Mouse (Mus musculus) liver, embryonic 14.5 days (tissue): Measurements from ENCODE around the gene Gm6482. TPM values are rescaled to one million over a fixed set of nuclear protein-coding genes. Genes with fewer than 3 reads are reported as not detected.
A peak's percentile ranks its signal among the peaks of the same experiment; 100 is the strongest.
"Not testable (repeated sequence)": the region's sequence is repeated elsewhere in the genome, so short reads cannot be mapped to it uniquely, and the experiment has no call there.

ENCODE experiments used
- ATAC-seq: fragments of 200-750 bp; cut with Nextera tagmentation; 2 replicates; pipeline ENCODE4 v1.8.0; 2017; ENCODE audit warnings: moderate number of reproducible peaks, mild to moderate bottlenecking, moderate library complexity; ENCODE audit not compliant: insufficient read depth
- DNase-seq, 3 experiments: peaks; one replicate each; pipeline ENCODE4 v3.0.0-alpha.2; 2012 to 2013; ENCODE audit warnings: low read depth in 3 of 3, low spot score in 3 of 3
- H3K27ac ChIP-seq: fragments of 300-500 bp; sonication (generic); 2 replicates; pipeline ENCODE4 v1.5.1; 2014; ENCODE audit warnings: moderate library complexity, mild to moderate bottlenecking, control low read depth, inconsistent platforms
- H3K27me3 ChIP-seq: fragments of 300-500 bp; sonication (generic); 2 replicates; pipeline ENCODE4 v1.6.1; 2014; ENCODE audit warnings: mild to moderate bottlenecking, low read length, moderate library complexity; ENCODE audit not compliant: control insufficient read depth, insufficient read depth
- H3K36me3 ChIP-seq: fragments of 300-500 bp; sonication (generic); replicated peaks from 2 replicates; pipeline ENCODE4 v1.6.1; 2014; ENCODE audit warnings: low read depth; ENCODE audit not compliant: control insufficient read depth, insufficient read depth
- H3K4me1 ChIP-seq, 2 experiments: fragments of 200-500 bp in 1 of 2; fragments of 300-500 bp in 1 of 2; sonication (generic) in 1 of 2; replicated peaks; 2 replicates each; pipeline ENCODE4 v1.6.1; 2012 to 2014; ENCODE audit warnings: antibody characterized with exemption in 1 of 2, inconsistent platforms in 1 of 2, low read length in 1 of 2; ENCODE audit not compliant: control insufficient read depth in 2 of 2, insufficient read depth in 2 of 2
- H3K4me2 ChIP-seq: fragments of 300-500 bp; sonication (generic); 2 replicates; pipeline ENCODE4 v1.6.1; 2014; ENCODE audit warnings: low read depth, mild to moderate bottlenecking, control low read depth, moderate library complexity
- H3K4me3 ChIP-seq, 2 experiments: fragments of 200-500 bp in 1 of 2; fragments of 300-500 bp in 1 of 2; sonication (generic) in 1 of 2; 2 replicates each; pipeline ENCODE4 v1.5.1; 2012 to 2014; ENCODE audit warnings: low read depth in 2 of 2, low read length in 2 of 2, mild to moderate bottlenecking in 2 of 2, control low read depth in 1 of 2, inconsistent platforms in 1 of 2, moderate library complexity in 1 of 2; ENCODE audit not compliant: insufficient read depth in 1 of 2
- H3K9ac ChIP-seq: fragments of 300-500 bp; sonication (generic); replicated peaks from 2 replicates; pipeline ENCODE4 v1.6.1; 2014; ENCODE audit warnings: mild to moderate bottlenecking, control low read depth, moderate library complexity
- H3K9me3 ChIP-seq: fragments of 300-500 bp; sonication (generic); 2 replicates; pipeline ENCODE4 v1.6.1; 2016; ENCODE audit warnings: low read length, mixed read lengths; ENCODE audit not compliant: control insufficient read depth
- CTCF ChIP-seq: IDR thresholded peaks from 2 replicates; pipeline ENCODE4 v1.5.1; 2016; ENCODE audit warnings: antibody characterized with exemption, low read depth, control low read depth
- WGBS: fragments of 180-500 bp; shearing (Covaris S2); extraction: QIAGEN DNeasy Blood & Tissue Kit; methylation state at CpG from one replicate; pipeline ENCODE4 v1.1.7; 2014; ENCODE audit not compliant: insufficient replicate concordance; 5-methylcytosine and 5-hydroxymethylcytosine counted together
- polyA plus RNA-seq, 2 experiments: library from polyadenylated mRNA; depleted of rRNA in 1 of 2; stranded (reverse) in 1 of 2; unstranded in 1 of 2; fragments of >200 nt; fragmentation: Nextera tagmentation in 1 of 2; extraction: Ambion mirVana in 1 of 2; gene quantifications; 2 replicates each; pipeline versions ENCODE4 v1.2.1 to v1.2.3; 2012 to 2014

Gene Gm6482
- polyA plus RNA-seq (2012; rRNA removed) = not detected in 2 replicates
- not detected in 2 replicates for polyA plus RNA-seq (2014; fragmentation: Nextera tagmentation; extraction: Ambion mirVana)

- not testable (repeated sequence) for H3K27me3 ChIP-seq, DNase-seq, H3K36me3 ChIP-seq, H3K4me1 ChIP-seq, ATAC-seq, H3K27ac ChIP-seq, H3K9ac ChIP-seq, H3K9me3 ChIP-seq, H3K4me3 ChIP-seq, H3K4me2 ChIP-seq
- 67% methylated on average over 1 of the region's 2 CpGs for WGBS
Measured at GRCm38 (mm10) chr14:41408181-41408580, at the start of gene Gm6482. TSS of gene Gm6482 (minus strand) at chr14:41408281.

- H3K4me2 ChIP-seq, H3K27ac ChIP-seq, H3K4me1 ChIP-seq, H3K27me3 ChIP-seq, DNase-seq, H3K9me3 ChIP-seq, H3K4me3 ChIP-seq, H3K9ac ChIP-seq, H3K36me3 ChIP-seq, ATAC-seq: not testable (repeated sequence)
- no CpG with 5 or more reads among the region's 2 CpGs for WGBS
Measured at GRCm38 (mm10) chr14:41453418-41453817, 45.3 kb upstream of the Gm6482 start, which contains the start of gene Gm7954. TSS of gene Gm7954 (minus strand) at chr14:41453518.

GRCm38 (mm10) chr14:41425393-41426075 is 17.5 kb upstream of the Gm6482 start:
- ATAC-seq, H3K36me3 ChIP-seq, H3K4me1 ChIP-seq, H3K4me2 ChIP-seq, H3K27ac ChIP-seq, H3K4me3 ChIP-seq, H3K27me3 ChIP-seq, DNase-seq, H3K9me3 ChIP-seq, H3K9ac ChIP-seq: not testable (repeated sequence)
- 11% methylated on average over 10 of the region's 16 CpGs for WGBS
- peak; percentile 34; the same call in 1 of the 2 replicates for TF ChIP-seq CTCF

- not testable (repeated sequence) for DNase-seq, H3K4me3 ChIP-seq, H3K36me3 ChIP-seq, ATAC-seq, H3K9ac ChIP-seq, H3K4me2 ChIP-seq, H3K27me3 ChIP-seq, H3K9me3 ChIP-seq, H3K4me1 ChIP-seq, H3K27ac ChIP-seq
- 15% methylated on average over 12 of the region's 14 CpGs for WGBS
Measured at GRCm38 (mm10) chr14:41424694-41425093, 16.6 kb upstream of the Gm6482 start.

DNA sequence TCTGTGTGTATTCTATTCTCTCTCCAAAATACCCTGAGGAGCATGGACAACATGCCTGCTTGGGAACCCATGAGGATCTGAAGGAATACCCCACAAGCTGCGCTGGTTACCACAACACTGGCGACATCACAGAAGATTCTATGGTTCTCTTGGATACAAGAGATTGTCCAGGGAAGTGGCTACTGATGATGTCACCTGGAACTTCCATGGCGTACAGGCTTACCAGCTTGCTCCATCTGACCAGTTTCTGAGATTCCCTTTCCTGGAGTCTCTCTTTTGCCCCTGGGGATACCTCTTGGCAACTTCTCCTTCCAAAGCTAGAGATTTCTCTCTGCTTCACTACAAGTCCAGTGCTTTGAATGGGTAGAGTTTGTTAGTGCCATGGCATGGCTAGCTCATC is 21.8 kb downstream of the Gm6482 start, which contains the start of gene Gm7945:
Gene Gm7945 (minus strand): TSS at position 101 of the 400 bp plus-strand sequence.
- H3K36me3 ChIP-seq, H3K9me3 ChIP-seq, H3K4me1 ChIP-seq, H3K9ac ChIP-seq, H3K4me2 ChIP-seq, DNase-seq, H3K27ac ChIP-seq, H3K27me3 ChIP-seq, H3K4me3 ChIP-seq, ATAC-seq: not testable (repeated sequence)
- no CpG with 5 or more reads among the region's 3 CpGs for WGBS

Other genes starting within 250 kb of the Gm6482 start
- not detected in 2 replicates for gene Sftpd, start 223.1 kb downstream of the Gm6482 start, polyA plus RNA-seq (2012; rRNA removed)
- gene Sftpd, start 223.1 kb downstream of the Gm6482 start, polyA plus RNA-seq (2014; fragmentation: Nextera tagmentation; extraction: Ambion mirVana) = 0.27 TPM in 1 of 2 replicates, not detected in the other
- not detected in 2 replicates for gene Gm2832, start 129.5 kb downstream of the Gm6482 start, polyA plus RNA-seq (2012; rRNA removed)
- gene Gm2832, start 129.5 kb downstream of the Gm6482 start, polyA plus RNA-seq (2014; fragmentation: Nextera tagmentation; extraction: Ambion mirVana) = not detected in 2 replicates
- gene Gm5798, start 59.7 kb downstream of the Gm6482 start, polyA plus RNA-seq (2012; rRNA removed) = not detected in 2 replicates
- not detected in 2 replicates for gene Gm5798, start 59.7 kb downstream of the Gm6482 start, polyA plus RNA-seq (2014; fragmentation: Nextera tagmentation; extraction: Ambion mirVana)
- not detected in 2 replicates for gene Gm7945, start 21.9 kb downstream of the Gm6482 start, polyA plus RNA-seq (2012; rRNA removed)
- gene Gm7945, start 21.9 kb downstream of the Gm6482 start, polyA plus RNA-seq (2014; fragmentation: Nextera tagmentation; extraction: Ambion mirVana) = not detected in 2 replicates
- gene Gm7954, start 45.2 kb upstream of the Gm6482 start, polyA plus RNA-seq (2012; rRNA removed) = not detected in 2 replicates
- not detected in 2 replicates for gene Gm7954, start 45.2 kb upstream of the Gm6482 start, polyA plus RNA-seq (2014; fragmentation: Nextera tagmentation; extraction: Ambion mirVana)
- not detected in 2 replicates for gene Gm3486, start 81.2 kb upstream of the Gm6482 start, polyA plus RNA-seq (2012; rRNA removed)
- not detected in 2 replicates for gene Gm3486, start 81.2 kb upstream of the Gm6482 start, polyA plus RNA-seq (2014; fragmentation: Nextera tagmentation; extraction: Ambion mirVana)
- not detected in 2 replicates for gene Gm7970, start 147.3 kb upstream of the Gm6482 start, polyA plus RNA-seq (2012; rRNA removed)
- gene Gm7970, start 147.3 kb upstream of the Gm6482 start, polyA plus RNA-seq (2014; fragmentation: Nextera tagmentation; extraction: Ambion mirVana) = not detected in 2 replicates
- not detected in 2 replicates for gene 1700049E17Rik2, start 164.9 kb upstream of the Gm6482 start, polyA plus RNA-seq (2012; rRNA removed)
- not detected in 2 replicates for gene 1700049E17Rik2, start 164.9 kb upstream of the Gm6482 start, polyA plus RNA-seq (2014; fragmentation: Nextera tagmentation; extraction: Ambion mirVana)
- gene Gm3072, start 216.3 kb upstream of the Gm6482 start, polyA plus RNA-seq (2012; rRNA removed) = not detected in 2 replicates
- not detected in 2 replicates for gene Gm3072, start 216.3 kb upstream of the Gm6482 start, polyA plus RNA-seq (2014; fragmentation: Nextera tagmentation; extraction: Ambion mirVana)
- not detected in 2 replicates for gene Gm3676, start 238.2 kb upstream of the Gm6482 start, polyA plus RNA-seq (2012; rRNA removed)
- gene Gm3676, start 238.2 kb upstream of the Gm6482 start, polyA plus RNA-seq (2014; fragmentation: Nextera tagmentation; extraction: Ambion mirVana) = not detected in 2 replicates